Mouse (Mus musculus): ENCODE measurements at regions not wholly inside any gene's neighbourhood (a gene's known extent, or its start where the extent isn't known, plus 50 kb on each side); places are given as distances from the start of the nearest gene placed in this dataset.

- peak in 1 of 2 experiments; percentile 7 for DNase-seq (ENCODE audit: low spot score in 2 of 2)
Observed at GRCm38 (mm10) chr2:81991726-81992125, 61.3 kb upstream of the Zfp804a start.

Measured in adrenal gland, adult 18-20 months (tissue).